Mouse (Mus musculus) cerebellum, adult 11 months (tissue): ENCODE measurements at regions not wholly inside any gene's neighbourhood (a gene's known extent, or its start where the extent isn't known, plus 50 kb on each side); places are given as distances from the start of the nearest gene placed in this dataset.

Source experiments
- DNase-seq: peaks from one replicate; pipeline ENCODE4 v3.0.0; 2022

DNA sequence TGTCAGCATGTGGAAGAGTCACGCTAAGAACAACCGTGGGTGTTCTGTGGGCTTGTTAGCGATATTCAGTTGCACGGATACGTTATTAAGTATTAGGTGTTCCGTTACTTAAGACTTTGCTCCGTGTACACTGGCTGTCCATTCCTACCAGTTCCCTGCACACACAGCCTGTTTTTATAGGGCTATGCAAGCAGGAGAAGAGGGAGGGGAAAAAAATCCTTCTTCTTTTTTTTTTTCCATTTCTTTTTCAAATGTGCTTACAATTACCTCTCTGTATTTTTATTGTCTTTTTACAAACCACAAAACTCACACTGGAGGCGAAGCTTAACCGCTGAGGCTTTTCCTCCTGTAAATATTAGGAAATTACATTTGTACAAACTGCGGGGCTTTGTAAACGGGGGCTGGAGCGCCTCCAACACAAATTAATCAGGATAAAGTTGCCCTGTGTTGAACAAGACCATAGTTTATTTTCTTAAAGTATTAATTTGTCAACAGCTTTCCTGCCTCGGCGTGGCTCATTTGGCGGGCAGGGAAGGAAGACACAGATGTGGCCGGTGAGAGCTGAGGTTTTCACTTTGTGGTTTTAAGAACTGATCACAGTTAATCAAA lies 340.8 kb upstream of the Mki67 start:
- DNase-seq = no peak

DNA sequence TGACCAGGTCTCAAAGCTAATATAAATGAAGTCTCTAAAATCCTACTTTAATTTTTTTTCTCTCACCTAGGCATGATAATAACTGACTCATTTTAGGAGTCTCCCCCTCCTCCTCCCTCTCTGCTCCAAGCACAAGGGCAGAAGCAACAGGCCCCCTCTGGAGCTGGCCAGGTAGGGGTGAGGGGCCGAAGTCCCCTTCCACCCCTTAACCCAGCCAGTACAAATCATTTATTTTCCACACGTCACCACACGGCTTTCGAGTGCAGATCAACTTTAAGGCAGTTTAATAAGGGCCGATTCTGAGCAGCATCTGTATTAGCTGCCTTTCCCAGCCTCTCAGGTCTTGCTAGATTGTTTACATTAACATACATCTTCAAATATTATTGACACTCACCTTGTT lies 342.2 kb upstream of the Mki67 start:
- no peak for DNase-seq

DNA sequence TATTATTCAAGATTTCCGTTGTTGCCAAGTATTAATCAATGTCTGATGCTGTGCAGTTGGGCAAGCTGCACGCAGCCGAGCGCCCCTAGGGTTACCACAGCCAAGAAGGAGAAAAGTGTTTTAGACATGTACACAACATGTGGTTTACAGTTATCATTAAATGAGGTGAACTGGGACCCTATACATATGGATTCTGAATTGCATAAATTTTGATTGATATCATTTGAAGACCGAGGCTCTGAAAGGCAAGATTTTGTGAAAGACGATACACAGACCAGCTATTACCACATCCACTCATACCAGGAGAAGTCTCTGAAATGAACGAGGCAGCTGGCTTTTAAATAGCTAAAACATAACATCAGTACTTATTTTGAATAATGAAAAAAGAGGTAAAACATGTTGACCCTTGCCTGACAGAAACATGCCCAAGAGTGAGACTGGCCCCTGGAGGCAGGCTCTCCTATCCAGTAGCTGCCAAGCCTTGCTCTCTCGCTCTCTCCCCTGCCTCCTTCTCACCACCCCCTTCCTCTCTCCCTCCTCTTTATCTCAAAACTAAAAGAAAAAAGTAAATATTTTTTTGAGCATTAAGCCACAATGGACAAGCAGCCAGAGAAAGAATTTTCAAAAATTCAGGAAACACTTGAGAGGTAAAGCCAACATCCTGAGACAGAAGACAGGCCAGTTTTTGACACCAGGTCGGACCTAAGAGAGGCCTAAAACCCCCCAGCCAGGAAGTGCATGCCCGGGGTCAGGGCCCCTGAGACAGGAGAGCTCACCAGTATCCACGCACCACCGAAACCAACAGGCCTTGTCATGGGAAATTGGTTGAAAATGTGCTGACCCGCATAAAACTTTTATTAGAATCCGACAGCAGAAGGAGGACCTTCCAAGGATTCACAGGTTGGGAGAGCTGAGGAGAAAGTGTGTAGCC lies 342.9 kb upstream of the Mki67 start:
- DNase-seq = no peak

DNA sequence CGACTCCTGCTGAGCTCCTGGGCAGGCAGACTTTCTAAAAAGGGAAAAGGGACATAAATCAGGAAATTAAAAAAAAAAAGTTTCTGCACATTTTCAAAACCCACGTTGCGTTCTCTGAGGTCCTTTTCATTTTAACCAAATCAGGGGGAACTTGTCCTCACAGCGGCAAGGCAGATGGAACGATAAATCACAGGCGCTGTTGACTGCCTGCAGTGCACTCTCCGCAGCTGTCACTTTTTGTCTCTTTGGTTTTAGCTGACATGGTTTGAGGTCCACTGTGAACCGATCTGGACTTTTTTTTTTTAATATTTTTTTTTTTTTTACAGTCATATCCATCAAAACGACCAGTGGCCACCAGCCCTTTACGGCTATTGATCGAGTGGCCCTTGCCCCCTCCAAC lies 343.7 kb upstream of the Mki67 start:
- no peak for DNase-seq

DNA sequence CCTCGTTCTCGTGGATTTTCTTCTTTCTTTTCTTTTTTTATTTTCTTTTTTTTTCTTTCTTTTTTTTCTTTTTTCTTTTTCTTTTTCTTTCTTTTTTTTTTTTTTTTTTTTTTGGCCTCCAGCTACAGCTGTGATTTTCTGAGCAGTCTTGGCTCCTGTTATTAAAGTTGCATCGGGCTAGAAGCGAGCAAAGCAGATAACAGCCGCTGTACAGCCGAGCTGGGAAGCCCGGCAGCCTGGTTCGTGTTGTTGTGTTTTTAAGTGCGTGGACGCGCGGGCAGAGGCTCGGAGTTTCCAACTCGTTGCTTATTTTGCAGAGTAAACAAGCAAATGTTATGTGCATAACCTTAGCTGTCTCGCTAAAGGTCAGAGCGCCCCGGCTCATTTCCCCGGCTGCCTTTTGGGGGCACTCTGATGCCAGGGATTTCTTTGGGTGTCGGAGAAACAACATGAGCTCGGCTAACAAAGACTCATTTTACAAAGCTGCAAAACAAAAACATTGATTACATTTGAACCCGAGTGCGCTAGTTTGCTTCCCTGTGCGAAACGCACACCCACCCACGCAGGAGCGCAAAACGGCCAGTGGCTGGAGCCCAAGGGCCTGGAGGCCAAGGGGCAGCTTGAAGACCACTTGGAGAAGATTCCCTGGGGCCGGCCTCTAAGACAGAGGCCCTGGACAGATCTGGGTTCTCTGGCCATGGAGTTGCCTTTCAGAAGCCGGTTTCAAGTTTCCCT lies 344.3 kb upstream of the Mki67 start:
- DNase-seq = peak; percentile 7

DNA sequence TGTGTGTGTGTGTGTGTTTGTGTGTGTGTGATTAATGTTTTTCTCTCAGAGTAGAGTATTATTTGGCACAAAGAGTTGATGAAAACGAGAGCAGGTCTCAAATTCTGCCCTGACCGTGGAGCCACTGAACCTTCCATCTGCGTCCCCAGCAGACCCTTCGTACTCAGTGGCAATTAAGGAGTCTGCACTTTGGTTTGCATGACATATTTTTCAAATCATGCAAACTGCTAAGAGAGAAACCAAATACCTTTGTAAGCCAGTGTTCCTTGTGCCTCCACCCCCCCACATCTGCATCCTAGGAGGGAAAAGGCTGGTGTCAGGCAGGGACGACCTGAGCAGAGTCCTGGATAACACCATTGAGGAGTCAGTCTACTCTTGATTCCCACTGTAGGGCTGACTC lies 346.5 kb upstream of the Mki67 start:
- no peak for DNase-seq

DNA sequence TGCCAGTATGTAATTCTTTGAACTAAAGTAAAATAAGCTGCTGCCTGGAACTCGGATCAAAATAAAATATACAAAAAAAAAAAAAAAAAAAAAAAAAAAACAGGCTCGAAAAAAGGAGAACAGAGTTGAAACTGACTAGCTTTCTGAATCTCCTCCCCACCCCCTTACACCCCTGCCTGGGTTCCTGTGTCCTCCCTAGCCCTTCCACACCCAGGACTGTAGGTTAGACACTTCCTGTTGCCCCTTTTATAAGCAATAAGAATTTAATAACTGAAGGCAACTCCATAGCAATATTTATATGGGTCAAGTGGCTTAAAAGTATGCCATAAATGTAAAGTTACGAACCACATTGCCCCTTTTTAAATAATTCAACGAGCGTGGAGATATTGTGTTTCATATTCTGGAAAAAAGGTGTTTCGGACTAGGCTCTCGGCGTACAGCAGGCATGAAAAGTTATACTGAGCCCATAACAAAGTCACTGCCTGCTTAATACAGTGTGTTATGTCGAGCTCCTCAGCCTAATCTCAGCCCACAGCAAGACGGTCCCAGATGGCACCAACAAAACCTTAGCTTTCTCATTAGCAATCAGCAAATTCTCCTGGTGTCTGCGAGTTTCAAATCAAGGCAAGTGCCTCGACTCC lies 349.0 kb upstream of the Mki67 start:
- no peak for DNase-seq

DNA sequence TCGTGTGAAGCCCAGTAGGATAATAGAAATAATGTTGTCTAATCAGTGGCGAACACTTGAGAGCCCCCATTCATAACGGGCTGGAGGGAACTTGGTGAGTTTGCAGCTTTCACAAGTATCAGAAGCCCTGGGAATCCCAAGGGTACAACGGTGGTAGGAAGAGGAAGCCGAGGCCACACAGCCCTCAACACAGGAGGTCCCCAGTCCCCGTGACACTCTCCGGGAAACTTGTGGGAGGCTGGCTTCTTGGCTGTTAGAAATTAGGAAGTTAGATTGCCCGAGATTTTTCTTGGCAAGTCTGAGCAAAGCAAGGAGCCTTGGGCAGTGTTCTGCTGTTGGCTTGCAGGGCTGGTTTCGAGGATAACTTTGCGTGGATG lies 349.5 kb upstream of the Mki67 start:
- no peak for DNase-seq

DNA sequence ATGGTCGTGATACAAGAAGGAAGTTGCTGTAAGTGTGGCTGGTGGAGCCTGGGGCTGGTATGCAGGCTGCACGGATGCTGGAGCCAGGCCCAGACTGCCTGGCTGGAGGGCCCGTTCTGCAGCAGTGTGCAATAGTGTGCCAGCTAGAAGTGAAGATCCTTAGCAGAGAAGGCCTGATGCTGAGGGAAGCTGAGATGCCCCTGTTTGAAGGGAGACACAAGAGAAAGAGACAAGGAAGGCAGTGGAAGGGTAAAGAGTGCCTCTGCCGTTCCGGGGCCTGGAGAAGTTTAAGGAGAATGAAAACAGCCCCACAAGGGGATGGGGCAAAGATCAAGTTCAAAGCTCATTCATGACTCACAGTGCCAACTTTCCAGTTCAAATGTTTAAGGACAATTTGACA lies 354.7 kb upstream of the Mki67 start:
- DNase-seq = no peak

DNA sequence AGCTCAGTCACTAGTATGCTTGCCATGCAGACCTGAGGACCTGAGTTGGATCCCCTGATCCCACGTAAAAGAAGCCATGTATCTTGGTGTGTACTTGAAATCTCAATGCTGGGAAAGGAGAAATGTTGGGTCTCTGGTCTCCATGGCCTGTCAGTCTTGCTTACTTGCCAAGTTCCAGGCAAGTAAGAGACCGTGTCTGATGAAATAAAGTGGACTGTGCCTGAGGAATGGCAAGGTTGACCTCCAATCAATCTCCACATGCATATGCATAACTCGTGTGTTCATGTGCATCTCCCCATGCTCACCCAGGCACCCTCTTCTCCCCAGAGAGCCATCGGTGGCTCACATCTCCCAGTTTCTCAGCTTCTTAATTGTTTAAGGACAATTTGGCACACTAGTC lies 355.2 kb upstream of the Mki67 start:
- no peak for DNase-seq

DNA sequence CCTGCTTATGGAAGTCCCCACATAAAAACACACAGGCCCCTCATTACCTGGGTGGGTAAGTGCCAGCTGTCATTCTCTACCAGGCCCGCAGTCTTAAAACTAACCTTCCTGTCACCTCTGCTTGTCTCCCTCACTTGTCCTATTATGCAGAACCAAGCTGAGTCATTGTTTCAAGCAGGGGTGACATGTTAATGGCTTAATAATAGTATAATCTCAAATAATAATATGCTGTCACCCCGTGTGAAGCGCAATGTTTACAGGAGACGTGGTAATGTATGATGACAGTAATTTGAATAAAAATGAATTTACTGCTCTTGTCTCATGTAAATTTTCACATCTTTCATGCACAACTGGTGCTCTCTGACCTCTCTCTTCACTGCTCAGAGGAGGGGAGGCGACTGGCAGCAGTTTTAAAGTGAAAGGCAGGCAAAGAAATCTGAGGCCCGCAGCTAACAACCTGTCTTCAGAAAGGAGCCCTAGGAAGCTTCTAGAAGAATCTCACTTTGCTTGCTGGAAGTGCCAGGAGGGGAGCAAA lies 357.2 kb upstream of the Mki67 start:
- no peak for DNase-seq

DNA sequence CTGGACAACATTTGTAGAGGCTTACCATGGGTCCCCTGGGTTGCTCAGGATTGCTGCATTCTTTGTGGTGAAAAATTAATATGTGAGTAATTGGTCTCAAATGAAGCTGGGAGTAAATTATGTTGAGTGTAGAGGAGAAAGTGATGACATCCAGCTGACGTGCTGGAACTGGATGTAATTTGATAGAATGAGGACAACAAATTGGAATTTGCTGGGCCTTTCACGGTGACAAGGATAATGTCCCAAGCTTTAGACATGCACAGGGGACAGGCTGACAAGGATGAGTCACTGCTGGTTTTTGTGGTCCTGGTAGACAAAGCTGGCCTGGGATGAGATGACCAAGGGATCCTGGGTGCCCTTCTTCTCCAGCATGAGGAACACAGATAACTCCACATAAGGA lies 357.9 kb upstream of the Mki67 start:
- DNase-seq = no peak

DNA sequence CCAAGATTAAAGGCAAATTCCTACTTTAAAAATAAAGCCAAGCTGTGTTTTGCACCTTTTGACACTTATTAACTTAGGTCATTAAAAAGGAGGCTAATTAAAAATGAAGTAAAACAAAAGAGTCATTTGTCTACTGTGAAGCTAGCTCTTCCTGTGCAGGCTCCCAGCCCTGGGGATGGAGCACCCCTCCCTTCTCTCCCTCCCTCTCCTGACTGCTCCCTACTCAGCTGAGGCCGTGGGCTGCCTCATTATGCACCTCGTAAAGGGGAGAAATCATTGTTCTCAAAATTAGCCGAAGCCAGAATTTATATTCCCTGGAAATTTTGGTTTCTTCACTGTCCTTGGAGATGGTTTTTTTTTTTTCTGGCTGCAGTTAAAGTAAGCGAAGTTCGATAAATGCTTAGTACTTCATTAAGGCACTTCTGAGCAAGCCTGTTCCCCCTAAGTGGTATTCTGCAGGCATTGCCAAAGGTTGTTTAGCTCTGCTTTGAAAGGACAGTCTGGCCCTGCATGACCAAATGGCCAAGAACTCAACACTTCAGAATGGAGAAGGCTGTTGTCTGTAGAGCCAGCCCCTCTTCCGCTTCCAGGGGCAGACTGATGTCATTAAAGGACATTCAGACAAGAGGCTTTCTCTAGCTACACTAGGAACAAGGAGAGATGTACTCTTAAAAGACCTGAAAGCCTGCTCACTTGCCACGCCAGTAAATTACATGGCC lies 365.5 kb upstream of the Mki67 start:
- no peak for DNase-seq

DNA sequence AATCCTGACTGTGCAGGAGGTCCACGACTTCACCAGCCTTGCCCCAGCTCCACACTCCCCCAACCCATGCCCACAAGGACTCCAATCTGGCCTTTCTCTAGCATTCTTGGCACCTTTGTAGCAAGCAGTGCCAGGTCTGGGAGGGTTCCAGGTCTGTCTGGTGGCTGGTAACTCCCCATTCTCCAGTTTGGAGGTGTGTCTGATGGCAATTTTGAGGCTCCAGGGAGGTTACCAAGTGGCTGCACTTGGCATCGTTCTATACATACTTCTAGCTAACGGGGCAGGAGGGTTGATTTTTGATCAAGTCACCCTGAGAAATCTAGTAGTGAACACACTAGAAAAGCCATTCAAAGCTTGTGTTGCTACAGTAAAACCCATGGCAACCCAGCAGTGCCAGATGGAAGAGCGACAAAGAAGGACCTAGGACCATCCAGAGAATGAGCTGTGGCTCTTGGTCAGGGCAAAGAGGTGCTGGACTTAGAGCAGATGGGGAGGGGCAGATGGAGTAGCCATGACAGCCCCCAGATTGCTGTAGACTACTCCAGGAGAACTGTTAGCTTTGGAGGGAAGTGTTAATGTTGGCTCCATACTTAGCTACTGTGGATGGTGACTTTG lies 366.2 kb upstream of the Mki67 start:
- peak; percentile 5 for DNase-seq

DNA sequence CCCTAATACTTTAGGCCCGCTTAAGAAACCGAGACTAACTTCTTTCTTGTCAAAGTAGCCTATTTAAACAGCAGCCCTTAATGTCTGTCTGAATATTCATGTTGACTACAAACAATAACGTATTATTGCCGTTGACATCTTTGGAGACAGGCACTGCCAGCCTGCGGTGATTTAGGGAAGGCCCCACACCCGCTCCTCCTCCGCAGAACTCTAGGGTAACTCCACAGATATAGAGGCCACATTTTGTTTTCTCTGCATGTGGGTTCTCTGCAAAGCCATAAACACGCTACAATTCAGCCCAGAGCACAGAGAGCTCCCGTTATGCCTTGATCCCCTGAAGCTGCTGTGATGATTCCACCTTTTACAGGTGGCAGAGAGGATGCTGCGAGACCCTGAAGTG lies 366.8 kb upstream of the Mki67 start:
- DNase-seq = no peak

DNA sequence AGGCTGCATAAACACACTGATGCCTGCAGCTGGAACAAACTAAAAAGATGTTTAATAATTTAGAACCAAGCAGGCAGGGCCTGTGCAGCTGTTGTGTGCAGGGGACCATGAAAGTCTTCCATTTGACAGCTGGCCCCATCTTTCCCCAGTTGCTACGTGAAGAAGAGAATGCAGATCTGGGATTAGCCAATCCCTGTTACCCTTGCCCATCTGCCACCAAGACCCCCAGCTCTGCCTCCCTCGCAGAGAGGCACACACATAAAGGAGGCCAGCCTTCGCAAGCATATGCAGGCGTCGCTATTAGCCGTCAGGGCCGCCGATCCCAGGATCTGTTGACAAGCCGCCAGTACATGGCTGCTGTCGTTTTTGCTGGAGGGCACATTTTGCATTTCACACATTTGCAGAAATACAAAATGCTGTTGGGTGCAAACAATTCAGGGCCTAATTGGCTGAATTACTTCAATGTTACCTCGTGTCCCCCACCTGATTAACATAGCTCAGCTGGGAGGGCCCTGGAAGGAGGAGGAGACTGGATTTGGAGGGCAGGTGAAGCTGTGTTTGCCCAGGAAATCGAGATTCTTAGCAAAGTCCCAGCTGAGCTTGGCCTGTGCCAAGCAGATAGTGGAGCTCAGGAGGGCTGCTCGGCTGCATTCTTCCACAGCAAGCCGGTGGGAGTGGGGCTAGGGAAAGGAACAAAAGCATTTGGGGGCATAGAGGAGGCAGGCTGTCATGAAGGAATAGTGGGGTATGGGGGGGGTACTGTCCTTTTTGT lies 367.6 kb upstream of the Mki67 start:
- no peak for DNase-seq

DNA sequence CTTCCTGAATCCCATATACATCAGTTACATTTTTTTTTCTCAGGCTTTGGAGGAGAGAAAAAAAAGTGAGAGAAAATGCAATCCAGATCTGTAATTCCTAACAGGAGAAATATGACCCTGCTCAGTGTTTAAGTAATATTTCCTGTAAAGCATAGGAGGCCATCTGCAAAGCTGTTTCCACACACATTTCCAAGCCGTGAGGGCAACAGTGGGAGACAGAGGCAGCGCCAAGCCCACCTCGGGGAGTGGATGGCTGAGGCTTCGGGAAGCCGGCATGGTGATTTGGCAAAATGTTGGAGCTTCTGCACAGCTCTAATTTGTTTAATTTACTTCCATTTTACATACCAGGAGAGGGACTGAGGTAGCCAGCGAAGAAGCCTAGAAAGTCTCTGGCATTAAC lies 372.6 kb upstream of the Mki67 start:
- no peak for DNase-seq

DNA sequence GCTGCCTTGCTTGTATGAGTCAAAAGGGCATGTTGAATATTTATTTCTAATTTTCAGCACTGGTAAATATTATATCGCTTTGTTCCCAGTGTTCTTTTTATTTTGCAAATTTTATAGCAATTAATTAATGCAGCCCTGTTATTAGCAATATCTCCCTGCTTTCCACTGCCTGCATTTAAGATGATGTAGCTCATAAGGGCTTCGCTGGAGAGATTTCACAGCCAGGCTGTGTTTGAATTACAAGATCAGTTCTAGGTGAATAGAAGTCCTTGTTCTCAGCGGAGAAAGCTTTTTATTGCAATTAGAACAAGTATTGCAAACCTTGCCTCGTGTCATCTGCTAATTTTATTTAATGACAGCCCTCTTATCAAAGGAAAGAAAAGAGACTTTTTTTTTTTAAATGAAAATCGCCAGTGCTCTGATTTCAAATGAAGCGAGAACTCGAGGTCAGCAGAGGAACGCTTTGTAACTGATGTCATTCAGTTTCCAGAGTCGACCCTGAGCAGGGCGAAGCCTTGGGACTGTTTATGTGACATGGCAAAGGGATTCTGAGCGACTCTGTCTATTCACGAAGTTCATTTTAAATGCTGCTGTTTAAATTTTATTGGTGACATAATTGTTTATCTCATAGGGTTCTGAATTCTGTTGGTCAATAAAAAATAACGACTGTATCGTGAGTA lies 378.7 kb upstream of the Mki67 start:
- DNase-seq = no peak

DNA sequence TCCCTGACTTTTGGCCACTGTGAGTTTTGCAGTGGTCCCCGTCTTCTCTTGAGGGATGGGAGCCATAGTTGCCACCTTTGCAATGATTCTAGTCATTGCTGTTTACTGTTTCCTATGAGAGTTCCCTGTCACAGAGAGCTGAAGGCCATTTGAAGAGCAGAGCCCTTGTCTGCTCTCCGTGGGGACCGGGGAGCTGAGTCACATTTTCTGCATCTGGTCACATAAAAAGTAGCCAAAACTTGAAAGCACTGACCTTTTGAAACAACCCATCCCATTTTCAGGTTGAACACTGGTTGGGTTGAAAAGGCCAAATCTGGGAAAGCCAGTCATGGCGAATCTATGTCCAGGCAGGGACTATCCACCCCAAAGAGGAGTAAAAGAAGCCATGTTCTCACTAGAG lies 387.9 kb upstream of the Mki67 start:
- no peak for DNase-seq

DNA sequence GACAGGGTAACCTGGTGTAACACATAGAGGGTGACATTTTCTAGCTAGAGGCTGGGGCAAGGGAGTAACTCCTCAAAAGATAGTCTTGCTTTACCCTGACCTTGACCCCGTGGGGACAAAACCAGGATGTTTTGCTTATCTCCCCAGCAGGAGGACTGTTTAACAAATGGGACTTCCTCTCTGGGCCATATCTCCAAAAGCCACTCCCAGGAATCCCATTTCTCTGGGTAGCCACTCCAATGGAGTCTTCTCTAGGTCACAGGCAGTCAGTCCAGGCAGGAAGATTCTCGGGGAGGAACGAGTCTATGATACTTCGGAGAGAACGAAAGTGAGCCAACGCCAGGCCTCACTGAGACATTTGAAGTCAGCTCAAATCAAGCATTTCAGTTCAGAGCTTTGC lies 396.0 kb upstream of the Mki67 start:
- DNase-seq = no peak

DNA sequence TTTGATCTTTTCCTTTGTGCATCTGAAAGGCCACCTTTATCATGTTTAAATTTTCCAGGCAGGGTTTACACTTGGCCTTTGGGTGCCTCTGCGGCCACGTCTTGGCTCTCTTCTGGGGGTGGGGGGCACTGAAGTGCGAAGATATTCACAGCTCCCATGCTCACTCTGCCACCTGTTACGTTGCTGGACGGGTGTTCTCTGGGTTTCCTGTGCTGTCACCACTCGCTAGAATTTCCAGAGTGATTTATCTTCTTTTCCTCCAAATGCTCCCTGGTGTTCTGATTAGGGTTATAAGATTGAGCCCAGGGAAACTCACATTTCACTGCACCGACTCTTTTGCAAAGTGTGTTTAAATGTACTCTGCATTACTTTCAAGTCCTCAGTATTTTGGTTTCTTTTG lies 404.8 kb upstream of the Mki67 start:
- DNase-seq = no peak
